Mouse (Mus musculus): ENCODE data around the gene Bicra.

GRCm38 (mm10) chr7:16005020-16005419, 42.7 kb downstream of the Bicra start:
- TF ChIP-seq CTCF (IDR thresholded peaks at IDR 0.05; ENCODE audit: low read depth, low read length) (no peak), POLR2A (IDR thresholded peaks at IDR 0.05; ENCODE audit: insufficient read depth, low read length) (no peak), EP300 (IDR thresholded peaks at IDR 0.05; ENCODE audit: insufficient read depth, low read depth, low read length) (no peak)
